Mouse (Mus musculus) heart, adult 8-10 months (tissue): ENCODE data around the gene Anapc2. TPM values are rescaled to one million over a fixed set of nuclear protein-coding genes. Genes with fewer than 3 reads are reported as not detected.
A peak's percentile ranks its signal among the peaks of the same experiment; 100 is the strongest.

Experiments
- DNase-seq: peaks from one replicate; pipeline ENCODE4 v3.0.0; 2022; ENCODE audit warnings: low spot score
- total RNA-seq, 4 experiments: library from RNA; stranded (reverse); gene quantifications; 2 replicates each; pipeline ENCODE4 v1.2.4; 2022

Gene Anapc2
- total RNA-seq, 4 experiments from 2014 or later = 36.8 to 39.8 (median 37.6) TPM

- no peak for DNase-seq
Measured at GRCm38 (mm10) chr2:25303931-25304656, 31.8 kb downstream of the Anapc2 start.

GRCm38 (mm10) chr2:25304657-25305541 is 32.6 kb downstream of the Anapc2 start:
- no peak for DNase-seq

- DNase-seq = no peak
Measured at GRCm38 (mm10) chr2:25305587-25306359, 33.5 kb downstream of the Anapc2 start.

DNA sequence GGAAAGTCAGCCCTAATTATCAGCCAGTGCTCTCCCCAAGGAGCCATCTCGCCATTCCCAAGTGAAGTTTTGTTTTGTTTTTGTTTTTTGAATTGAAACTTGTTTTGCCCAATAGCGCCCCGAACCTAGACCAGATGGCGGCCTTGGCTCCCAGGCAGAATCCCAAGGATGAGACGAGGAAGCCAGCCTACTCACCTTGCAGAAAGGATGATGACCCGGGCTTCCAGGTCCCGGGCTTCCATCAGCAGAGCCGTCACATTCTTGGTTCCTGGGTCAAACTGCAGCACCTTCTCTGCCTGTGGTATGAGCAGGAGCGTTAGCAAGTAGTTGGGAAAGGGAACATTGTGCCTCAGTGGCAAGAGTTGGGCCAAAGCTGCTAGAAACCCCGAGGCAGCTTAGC is 37.9 kb downstream of the Anapc2 start:
- no peak for DNase-seq

DNA sequence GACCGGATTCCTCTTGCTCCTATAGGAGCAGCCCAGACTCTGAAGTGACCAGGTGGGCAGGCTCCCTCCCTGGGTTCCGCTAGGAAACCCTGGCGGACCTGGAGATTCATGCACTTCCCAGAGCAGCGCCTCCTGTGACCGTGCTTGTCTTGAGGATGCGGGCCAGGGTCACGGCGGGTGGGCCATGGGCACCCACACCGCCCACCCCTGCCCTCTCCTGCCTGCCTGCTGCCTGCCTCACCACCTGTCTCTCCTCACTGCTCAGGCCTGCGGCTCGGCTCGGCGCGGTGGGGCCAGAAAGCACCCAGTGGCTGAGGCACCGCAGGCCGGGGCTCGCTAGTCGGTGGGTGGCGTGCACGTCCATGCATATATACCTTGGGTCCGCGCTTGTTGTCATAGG is 38.7 kb downstream of the Anapc2 start:
- DNase-seq = no peak

DNA sequence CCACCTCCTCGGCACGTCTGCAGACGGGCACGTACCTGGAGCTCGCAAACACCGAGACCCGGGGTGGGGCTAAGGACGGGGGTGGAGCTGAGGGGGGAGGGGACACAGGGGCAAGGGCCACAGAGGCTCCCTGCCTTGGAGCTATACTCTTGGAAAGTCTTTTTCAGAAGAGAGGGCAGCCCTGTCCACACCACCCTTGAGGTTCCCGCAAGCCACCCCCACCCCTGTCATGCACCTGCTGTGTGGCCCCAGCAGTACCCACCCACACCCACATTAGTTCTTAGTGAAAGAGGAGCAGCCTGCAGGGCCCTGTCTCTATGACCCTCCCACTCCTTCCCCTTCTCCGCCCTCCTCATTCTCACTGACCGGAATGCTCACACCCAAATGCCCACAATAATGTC is 39.2 kb downstream of the Anapc2 start:
- no peak for DNase-seq

DNA sequence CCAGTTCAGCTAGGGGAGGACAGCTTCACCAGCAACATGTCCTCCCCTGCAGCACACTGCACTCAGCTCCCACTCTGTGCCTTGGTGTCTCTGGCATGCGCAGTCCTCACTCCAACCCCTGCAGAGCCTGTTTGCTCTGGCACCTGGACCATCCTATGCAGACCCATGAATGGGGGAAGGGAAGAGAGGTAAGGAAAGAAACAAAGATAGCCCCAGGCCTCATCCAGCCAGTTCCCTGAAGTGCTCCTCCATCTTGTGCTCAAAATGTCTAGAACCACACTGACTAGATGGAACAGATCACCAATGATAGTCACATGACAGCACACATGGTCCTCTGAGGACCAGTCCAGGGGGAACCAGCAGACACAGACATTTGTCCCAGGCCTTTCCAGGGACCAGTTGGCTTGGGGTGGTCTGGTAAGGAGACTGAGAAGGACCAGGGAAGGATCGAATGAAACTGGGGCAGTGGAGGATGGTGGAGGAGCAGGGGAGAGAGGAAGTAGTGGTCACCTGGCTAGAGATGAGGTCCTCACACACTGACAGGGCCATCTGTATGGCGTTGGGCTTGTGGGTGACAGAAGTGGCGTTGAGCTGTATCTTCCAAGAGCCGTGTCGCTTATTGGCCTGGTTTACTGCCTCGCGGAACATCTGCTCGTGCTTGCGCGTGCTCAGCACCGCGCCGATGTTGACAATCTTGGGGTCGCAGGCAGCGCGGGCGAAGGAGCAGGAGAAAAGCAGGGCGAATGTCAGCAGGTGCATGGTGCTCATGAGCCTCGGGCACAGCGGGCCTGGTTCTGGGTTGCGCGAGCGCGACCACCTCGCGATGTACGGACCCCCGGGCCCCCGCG is 46.1 kb downstream of the Anapc2 start:
- DNase-seq = no peak

GRCm38 (mm10) chr2:25318971-25319773 is 46.9 kb downstream of the Anapc2 start, which contains the start of gene Grin1:
Grin1 (minus strand) TSS chr2:25319187.
- no peak for DNase-seq

- no peak for DNase-seq
Measured at GRCm38 (mm10) chr2:25320084-25320483, 47.8 kb downstream of the Anapc2 start.

- no peak for DNase-seq
Measured at GRCm38 (mm10) chr2:25326036-25326435, 53.8 kb downstream of the Anapc2 start.

DNA sequence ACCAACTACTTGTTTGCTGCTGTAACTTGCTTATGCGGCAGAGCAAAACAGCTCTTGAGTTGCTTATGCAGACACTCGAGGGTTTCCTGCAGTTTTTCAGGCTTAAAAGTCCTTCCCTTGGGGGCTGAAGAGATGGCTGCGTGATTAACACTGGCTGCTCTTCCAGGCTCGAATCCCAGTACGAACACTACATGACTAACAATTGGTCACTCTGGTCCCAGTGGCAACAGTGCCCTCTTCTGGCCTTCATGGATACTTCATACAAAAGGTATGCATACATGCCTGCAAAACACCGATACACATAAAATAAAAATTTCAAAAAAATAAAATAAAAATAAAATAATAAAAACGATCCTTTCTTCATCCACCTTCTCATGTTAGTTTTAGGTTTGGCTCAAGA is 56.2 kb downstream of the Anapc2 start:
- peak; percentile 25 for DNase-seq

DNA sequence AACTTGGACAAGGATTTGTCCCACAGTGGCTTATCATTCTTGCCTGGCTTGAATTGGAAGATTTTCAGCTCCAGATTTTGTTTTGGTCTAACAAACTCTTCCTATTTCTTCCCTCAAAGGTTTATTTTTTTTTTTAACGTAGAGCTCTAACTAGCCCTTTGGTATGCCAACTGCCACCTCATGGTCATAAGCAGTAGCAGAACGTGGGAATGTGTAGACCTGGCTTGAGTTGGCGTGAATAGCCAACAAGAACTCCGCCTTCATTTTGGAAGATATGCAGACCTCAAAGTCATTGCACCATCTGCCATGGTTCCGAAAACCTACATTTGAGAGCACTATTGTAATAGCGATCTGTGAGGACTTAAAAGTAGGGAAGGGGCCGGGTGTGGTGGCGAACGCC is 59.2 kb downstream of the Anapc2 start:
- DNase-seq = no peak

- peak; percentile 100 for DNase-seq
Measured at GRCm38 (mm10) chr2:25332286-25333160, 60.2 kb downstream of the Anapc2 start, which contains the start of gene Man1b1. Man1b1 (plus strand) TSS chr2:25332338.

DNA sequence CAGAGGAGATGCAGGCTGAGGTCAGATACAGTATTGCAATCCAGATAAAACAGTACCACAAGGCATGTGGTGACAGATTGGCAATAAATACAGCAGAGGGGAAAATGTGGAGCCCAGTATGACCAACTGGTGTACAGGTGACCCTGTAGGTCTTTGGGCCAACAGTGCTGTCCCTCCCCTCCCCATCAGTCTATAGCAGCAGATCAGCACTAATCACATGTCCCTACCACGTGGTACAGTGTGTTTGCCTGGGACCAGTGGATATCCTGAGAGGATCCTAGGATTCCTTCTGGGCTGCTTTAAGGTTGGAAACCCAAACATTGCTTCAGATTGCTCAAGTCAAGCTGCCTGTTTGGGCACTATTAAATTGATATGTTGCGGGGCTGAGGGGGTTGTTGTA is 61.3 kb downstream of the Anapc2 start:
- no peak for DNase-seq

Other genes starting within 250 kb of the Anapc2 start
- 10 to 100 TPM; 11.7 to 15.9 (median 12.2) TPM for gene Nsmf, start 218.1 kb upstream of the Anapc2 start, total RNA-seq
- gene Entpd8, start 192.2 kb upstream of the Anapc2 start, total RNA-seq = not detected
- gene Noxa1, start 177.3 kb upstream of the Anapc2 start, total RNA-seq = not detected
- 1 to 10 TPM; 5.0 to 9.4 (median 9.2) TPM for gene Nrarp, start 91.7 kb upstream of the Anapc2 start, total RNA-seq
- 1 to 10 TPM; 3.9 to 5.0 (median 4.7) TPM for gene Tor4a, start 75.6 kb upstream of the Anapc2 start, total RNA-seq
- gene Nelfb, start 61.0 kb upstream of the Anapc2 start, total RNA-seq = 10 to 100 TPM; 38.5 to 49.3 (median 39.5) TPM
- gene Stpg3, start 57.8 kb upstream of the Anapc2 start, total RNA-seq = not detected
- gene Fam166a, start 53.7 kb upstream of the Anapc2 start, total RNA-seq = not detected
- 100 to 1,000 TPM; 308 to 380 (median 323) TPM for gene Tubb4b, start 47.8 kb upstream of the Anapc2 start, total RNA-seq
- gene Slc34a3, start 38.1 kb upstream of the Anapc2 start, total RNA-seq = not detected
- not detected for gene Rnf224, start 35.7 kb upstream of the Anapc2 start, total RNA-seq
- gene Rnf208, start 30.2 kb upstream of the Anapc2 start, total RNA-seq = 1 to 10 TPM in 2 of 4 experiments, under 1 TPM in 2; 0.53 to 1.7 (median 1.2) TPM
- not detected for gene Cysrt1, start 30.0 kb upstream of the Anapc2 start, total RNA-seq
- 1 to 10 TPM; 1.8 to 2.4 (median 2.1) TPM for gene AL732309.1, start 25.6 kb upstream of the Anapc2 start, total RNA-seq
- 10 to 100 TPM; 11.4 to 16.1 (median 13.6) TPM for gene Tmem203, start 17.0 kb upstream of the Anapc2 start, total RNA-seq
- 1 to 10 TPM; 4.0 to 8.6 (median 6.7) TPM for gene Tprn, start 9.9 kb upstream of the Anapc2 start, total RNA-seq
- 10 to 100 TPM; 39.5 to 47.1 (median 40.1) TPM for gene Ssna1, start within 50 bp of the Anapc2 start, total RNA-seq
- gene Tmem210, start 15.7 kb downstream of the Anapc2 start, total RNA-seq = not detected
- gene Lrrc26, start 17.4 kb downstream of the Anapc2 start, total RNA-seq = not detected
- under 1 TPM in 2 of 4 experiments, not detected in 2; 0.09 to 0.11 TPM for gene Grin1, start 46.7 kb downstream of the Anapc2 start, total RNA-seq
- gene Man1b1, start 59.9 kb downstream of the Anapc2 start, total RNA-seq = 10 to 100 TPM; 19.9 to 28.2 (median 22.5) TPM
- gene Dpp7, start 83.9 kb downstream of the Anapc2 start, total RNA-seq = 1 to 10 TPM; 3.8 to 5.2 (median 5.1) TPM
- 10 to 100 TPM in 1 of 4 experiments, 1 to 10 TPM in 3; 8.9 to 10.7 (median 9.5) TPM for gene Uap1l1, start 93.2 kb downstream of the Anapc2 start, total RNA-seq
- not detected for gene Sapcd2, start 99.8 kb downstream of the Anapc2 start, total RNA-seq
- gene Entpd2, start 123.4 kb downstream of the Anapc2 start, total RNA-seq = 10 to 100 TPM; 11.6 to 14.4 (median 12.6) TPM
- 10 to 100 TPM; 25.3 to 35.8 (median 33.6) TPM for gene Npdc1, start 126.9 kb downstream of the Anapc2 start, total RNA-seq
- gene Fut7, start 150.8 kb downstream of the Anapc2 start, total RNA-seq = under 1 TPM in 2 of 4 experiments, not detected in 2; 0.16 to 0.60 TPM
- 10 to 100 TPM; 42.5 to 47.2 (median 45.2) TPM for gene Abca2, start 156.2 kb downstream of the Anapc2 start, total RNA-seq
- 1 to 10 TPM; 1.3 to 3.6 (median 2.3) TPM for gene Clic3, start 184.4 kb downstream of the Anapc2 start, total RNA-seq
- 10 to 100 TPM; 21.4 to 30.7 (median 23.3) TPM for gene Paxx, start 188.6 kb downstream of the Anapc2 start, total RNA-seq
- 1,000 to 10,000 TPM in 1 of 4 experiments, 100 to 1,000 TPM in 3; 350 to 1,004 (median 621) TPM for gene Ptgds, start 197.6 kb downstream of the Anapc2 start, total RNA-seq
- gene Lcn12, start 221.4 kb downstream of the Anapc2 start, total RNA-seq = not detected
- 100 to 1,000 TPM in 1 of 4 experiments, 10 to 100 TPM in 3; 79.4 to 105 (median 88.7) TPM for gene Fbxw5, start 228.3 kb downstream of the Anapc2 start, total RNA-seq
- 1 to 10 TPM; 1.7 to 2.6 (median 2.0) TPM for gene C8g, start 229.2 kb downstream of the Anapc2 start, total RNA-seq